Mouse (Mus musculus) retina, adult 2 months (tissue): ENCODE measurements around the gene Vmn2r99.

Experiments used
- DNase-seq: peaks from one replicate; pipeline ENCODE4 v3.0.0-alpha.2; 2012; ENCODE audit warnings: low read depth, low spot score

Vmn2r99 gene

GRCm38 (mm10) chr17:19361649-19362048 lies at the start of gene Vmn2r99:
TSS of gene Vmn2r99 (plus strand) at chr17:19361949.
- DNase-seq, result no peak

- no peak for DNase-seq
These were observed 75.9 kb downstream of the Vmn2r99 start for GRCm38 (mm10) chr17:19437623-19438022.

- DNase-seq, result no peak
These were observed 83.2 kb downstream of the Vmn2r99 start for GRCm38 (mm10) chr17:19444932-19445331.
